Mouse (Mus musculus) MN1 (cell line): ENCODE measurements around the gene Fam114a1.

Source experiments
- DNase-seq: peaks from one replicate; pipeline ENCODE4 v3.0.0-alpha.2; 2016; ENCODE audit warnings: low spot score

Gene Fam114a1

DNA sequence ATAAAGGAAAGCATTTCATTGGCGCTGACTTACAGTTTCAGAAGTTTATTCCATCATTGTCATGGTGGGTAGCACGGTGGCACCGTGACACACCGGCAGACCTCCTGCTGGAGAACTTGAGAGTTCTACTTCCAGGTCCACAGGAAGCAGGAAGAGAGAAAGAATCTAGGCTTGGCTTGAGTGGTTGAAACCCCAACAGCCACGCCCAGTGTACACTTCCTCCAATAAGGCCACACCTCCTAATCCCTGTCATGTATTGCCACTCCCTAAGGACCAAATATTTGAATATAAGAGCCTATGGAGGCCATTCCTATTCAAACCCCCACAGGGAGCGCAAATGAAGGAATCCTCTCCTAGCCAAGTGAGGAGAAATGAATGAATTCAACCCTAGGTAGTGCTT is 87.7 kb downstream of the Fam114a1 start:
- no peak for DNase-seq

GRCm38 (mm10) chr5:65059806-65060205 is 89.9 kb downstream of the Fam114a1 start:
- DNase-seq, result no peak

- no peak for DNase-seq
Measured at GRCm38 (mm10) chr5:65062236-65062635, 92.4 kb downstream of the Fam114a1 start.

DNA sequence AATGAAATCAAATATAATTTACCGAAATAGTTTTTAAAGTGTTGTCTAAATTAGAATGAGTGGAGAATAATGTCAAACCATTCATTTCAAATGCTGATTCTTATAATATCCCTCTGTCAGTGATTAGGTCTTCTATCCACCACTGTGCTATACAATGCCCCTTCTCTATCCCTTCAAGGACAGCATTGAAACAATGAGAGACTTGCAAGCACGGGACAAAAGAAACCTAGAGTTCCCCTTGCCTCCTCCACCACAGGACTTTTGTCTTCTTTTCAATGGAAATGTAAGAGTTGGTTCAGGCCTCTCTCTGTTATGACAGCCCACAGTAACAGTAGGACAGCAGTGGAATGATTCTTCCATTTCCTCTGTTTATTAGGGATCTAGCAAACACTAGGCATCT is 93.4 kb downstream of the Fam114a1 start:
- no peak for DNase-seq

DNA sequence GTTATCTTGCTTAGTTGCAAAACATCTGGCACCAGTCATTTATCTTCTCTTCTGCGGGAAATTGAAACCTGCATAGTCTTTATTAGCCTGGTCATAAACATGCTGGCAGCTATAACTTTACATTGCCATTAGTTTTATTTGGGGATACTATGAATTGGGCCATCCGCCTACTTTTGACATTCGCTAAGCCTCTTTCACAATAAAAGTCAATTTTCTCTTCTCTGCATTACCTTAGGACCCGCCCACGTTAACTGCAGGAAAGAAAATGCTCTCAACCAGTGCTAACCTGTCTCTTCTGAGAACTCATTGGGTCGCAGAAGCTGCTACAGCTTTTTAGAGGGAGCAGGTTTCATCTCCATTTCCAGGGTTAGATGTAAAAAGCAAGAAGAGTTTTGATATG is 98.3 kb downstream of the Fam114a1 start:
- DNase-seq, result no peak

GRCm38 (mm10) chr5:65069872-65070271 is 100.0 kb downstream of the Fam114a1 start:
- DNase-seq, result no peak

- no peak for DNase-seq
Measured at GRCm38 (mm10) chr5:65071689-65072118, 101.8 kb downstream of the Fam114a1 start.

- DNase-seq, result no peak
Measured at GRCm38 (mm10) chr5:65073247-65073646, 103.4 kb downstream of the Fam114a1 start.

GRCm38 (mm10) chr5:65074693-65075092 is 104.8 kb downstream of the Fam114a1 start:
- DNase-seq, result no peak

DNA sequence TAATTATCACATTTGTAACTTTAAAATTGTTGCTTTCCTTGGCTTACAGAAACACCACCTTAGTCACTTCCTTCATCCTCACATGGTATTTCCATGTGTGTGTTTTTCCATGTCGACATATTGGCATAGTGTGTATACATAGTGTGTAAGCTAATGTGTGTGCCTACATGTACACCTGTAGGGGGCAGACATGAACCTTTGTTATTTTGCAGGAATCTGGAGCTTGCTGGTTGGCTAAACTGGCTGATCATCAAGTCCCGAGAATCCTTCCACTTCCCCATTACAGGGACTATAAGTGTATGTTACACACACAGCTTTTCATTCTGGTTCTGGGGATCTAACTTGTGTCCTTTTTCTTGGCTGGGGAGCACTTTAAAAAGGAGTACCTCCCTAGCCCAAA is 106.2 kb downstream of the Fam114a1 start:
- DNase-seq, result no peak

DNA sequence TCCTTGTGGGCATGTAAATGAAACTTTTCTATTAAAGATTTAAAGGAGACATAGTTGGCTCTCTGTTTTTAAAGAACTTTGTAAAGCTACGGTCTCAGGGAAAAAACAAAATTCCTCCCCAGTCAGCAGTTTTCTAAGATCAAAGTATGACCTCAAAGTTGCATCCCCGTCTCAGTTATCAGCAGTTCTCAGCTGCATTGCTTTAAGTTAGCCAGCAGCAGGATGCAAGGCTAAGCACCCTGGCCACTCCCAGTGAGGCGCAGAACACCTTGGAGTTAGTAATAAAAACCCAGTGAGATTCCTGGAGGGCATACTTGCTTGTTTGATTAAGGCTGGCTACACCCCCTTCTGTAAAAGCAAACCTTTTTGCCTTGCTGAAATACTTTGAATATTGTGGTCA is 106.9 kb downstream of the Fam114a1 start:
- DNase-seq, result no peak

- no peak for DNase-seq
Measured at GRCm38 (mm10) chr5:65078081-65078480, 108.2 kb downstream of the Fam114a1 start.

DNA sequence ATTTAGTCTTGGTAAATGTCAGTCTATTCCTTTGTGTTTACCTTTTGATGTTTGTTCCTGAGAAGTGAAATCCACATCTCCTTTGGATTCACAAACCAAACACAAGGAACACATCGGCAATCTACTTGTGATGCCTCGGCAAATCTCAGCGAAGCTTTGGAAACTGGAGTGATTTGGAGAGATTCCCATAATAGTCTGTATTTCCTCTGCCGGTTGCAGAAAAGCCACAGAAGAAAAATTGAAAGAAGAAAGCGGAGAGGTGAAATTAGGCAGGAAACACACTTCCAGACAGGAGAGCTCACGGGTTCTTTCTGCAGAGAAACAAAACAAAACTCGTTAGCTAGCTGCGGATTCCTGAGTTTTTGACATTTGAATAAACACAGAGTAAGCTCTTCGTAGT is 110.0 kb downstream of the Fam114a1 start:
- no peak for DNase-seq

DNA sequence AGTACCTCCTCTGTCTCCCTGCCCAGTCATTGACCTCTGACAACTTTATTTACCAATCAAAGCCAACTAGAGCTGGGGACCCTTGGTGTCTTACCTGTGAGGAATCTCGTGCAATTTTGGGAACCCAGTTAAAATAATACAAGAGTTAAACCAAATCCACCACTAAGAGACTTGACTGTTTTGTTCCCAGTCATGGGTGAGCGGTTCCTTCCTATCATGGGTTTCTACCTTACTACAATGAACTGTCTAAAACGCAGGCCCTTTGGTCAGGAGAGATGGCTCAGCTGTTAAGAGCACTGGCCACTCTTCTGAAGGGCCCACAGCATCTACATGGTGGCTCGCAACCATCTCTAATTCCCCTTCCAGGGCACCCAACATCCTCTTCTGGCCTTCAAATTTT is 112.0 kb downstream of the Fam114a1 start:
- DNase-seq, result no peak

- no peak for DNase-seq
Measured at GRCm38 (mm10) chr5:65086522-65086921, 116.7 kb downstream of the Fam114a1 start.

DNA sequence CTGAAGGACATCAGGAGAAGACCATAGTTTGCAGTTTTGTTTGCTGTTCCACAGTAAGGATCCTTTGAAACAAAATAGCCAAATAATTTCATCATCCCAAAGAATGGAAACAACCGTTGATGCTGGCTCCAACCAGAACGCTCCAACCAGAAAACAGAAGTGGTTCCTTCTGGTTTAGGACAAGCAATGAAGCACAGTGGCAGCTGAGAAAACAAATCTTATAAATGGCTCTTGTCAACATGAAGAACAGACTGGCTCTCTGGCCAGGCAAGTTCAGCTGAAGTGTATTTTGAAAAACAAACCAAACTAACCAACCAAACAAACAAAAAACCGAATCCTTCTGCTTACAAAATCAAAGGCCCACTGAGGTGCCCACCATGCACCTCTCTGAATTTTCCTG is 119.8 kb downstream of the Fam114a1 start:
- no peak for DNase-seq

GRCm38 (mm10) chr5:65091184-65091858 is 121.5 kb downstream of the Fam114a1 start:
- no peak for DNase-seq
